Mouse (Mus musculus): ENCODE results near the gene Hes3.

Hes3 gene

DNA sequence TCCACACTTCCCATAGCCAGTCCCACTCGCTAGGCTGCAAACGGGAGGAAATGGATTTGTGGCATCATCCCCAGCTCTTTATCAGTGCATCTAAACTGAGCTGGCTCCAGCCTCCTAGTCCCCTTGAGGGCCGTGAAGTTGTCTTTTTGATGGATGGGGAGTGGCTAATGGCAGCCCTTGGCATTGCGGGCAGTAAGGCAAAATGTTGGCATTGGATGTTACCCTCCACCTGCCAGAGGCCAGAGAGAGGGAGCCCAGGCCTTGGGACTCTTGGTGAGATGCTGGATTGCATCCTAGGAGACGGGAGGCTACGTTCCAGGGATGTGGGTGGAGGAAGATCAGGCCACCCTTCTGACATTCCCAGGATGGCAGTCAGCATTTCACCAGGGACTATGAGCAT is 14.5 kb upstream of the Hes3 start:
- no peak for DNase-seq (ENCODE audit: low spot score in 2 of 2)

DNA sequence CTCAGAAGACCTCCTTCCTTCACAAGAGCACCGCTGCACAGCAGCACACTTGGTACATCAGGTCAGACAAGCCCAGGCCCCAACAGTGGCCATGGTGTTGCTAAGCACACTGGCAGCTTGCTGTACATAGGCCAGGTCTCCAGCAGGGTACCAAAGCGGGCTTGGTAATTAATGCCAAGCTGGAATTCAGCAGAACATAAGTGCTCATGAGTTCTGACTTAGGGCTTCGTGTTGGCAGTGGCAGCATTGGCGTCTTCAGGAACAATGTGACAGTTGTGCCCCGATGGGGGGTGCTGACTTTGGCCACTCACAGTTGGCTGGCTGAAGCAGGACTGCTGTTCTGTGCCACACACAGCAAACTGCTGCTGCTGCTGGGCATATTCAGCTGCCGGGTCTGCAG is 13.2 kb upstream of the Hes3 start:
- DNase-seq (ENCODE audit: low spot score in 2 of 2): no peak

- DNase-seq (ENCODE audit: low spot score in 2 of 2): no peak
Observed at GRCm38 (mm10) chr4:152303172-152303571, 11.7 kb upstream of the Hes3 start.

DNA sequence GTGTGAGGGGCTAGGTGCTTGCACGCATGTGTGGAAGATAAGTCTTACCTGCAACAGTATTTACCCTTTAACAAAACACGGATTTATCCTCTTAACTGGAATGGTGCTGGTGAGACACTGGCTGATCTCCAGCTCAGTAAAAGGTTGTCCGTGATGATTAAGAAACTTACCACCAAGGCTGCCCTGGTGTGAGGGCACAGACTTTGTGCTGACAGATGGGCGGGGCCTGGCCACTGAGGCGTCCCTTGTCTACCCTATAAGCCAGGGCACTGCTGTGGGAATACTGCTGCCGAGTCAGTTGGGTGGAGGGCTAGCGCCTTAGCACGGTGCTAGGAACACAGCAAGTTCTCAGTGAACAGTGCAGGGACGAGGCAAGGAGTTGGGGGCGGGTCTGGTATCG is 10.6 kb upstream of the Hes3 start:
- DNase-seq (ENCODE audit: low spot score in 2 of 2): no peak

DNA sequence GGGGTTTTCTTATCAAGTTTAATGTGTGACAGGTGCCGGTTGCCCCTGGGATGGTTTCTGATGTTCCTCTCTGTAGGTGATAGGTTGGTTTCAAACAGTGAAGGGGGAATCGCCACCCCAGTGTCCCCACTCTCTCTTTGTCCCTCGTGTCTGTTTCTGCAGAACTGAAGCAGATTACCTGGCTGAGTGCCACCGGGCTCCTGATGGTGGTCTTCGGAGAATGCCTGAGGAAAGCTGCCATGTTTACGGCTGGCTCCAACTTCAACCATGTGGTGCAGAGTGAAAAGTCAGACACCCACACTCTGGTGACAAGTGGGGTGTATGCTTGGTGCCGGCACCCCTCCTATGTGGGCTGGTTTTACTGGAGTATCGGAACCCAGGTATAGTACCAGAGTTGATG is 8.9 kb upstream of the Hes3 start:
- DNase-seq (ENCODE audit: low spot score in 2 of 2): no peak

- DNase-seq (ENCODE audit: low spot score in 2 of 2): no peak
Observed at GRCm38 (mm10) chr4:152298836-152299235, 7.4 kb upstream of the Hes3 start.

GRCm38 (mm10) chr4:152296874-152297861 is 5.7 kb upstream of the Hes3 start, which contains the start of gene Icmt:
Gene Icmt, plus strand, starts transcription at chr4:152297227.
- DNase-seq (ENCODE audit: low spot score in 2 of 2): peak; percentile 100

DNA sequence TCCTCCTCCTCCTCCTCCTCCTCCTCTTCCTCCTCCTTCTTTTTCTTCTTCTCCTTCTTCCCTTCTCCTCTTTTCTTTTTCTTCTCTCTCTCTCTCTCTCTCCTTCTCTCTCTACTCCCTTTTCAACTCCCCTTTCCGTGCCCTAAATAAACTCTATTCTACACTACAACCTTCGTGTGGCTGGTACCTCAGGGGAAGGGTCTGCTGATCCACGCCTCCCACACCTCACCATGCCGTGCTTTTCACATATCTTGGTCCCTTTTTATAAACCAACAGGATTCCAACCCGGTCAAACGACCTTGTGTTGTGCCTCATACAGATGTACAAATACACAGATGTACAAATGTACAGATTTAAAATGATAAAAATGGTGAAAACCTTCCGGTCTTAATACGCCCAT is 4.9 kb upstream of the Hes3 start:
- no peak for DNase-seq (ENCODE audit: low spot score in 2 of 2)

- DNase-seq (ENCODE audit: low spot score in 2 of 2): no peak
Observed at GRCm38 (mm10) chr4:152295916-152296315, 4.5 kb upstream of the Hes3 start.

DNA sequence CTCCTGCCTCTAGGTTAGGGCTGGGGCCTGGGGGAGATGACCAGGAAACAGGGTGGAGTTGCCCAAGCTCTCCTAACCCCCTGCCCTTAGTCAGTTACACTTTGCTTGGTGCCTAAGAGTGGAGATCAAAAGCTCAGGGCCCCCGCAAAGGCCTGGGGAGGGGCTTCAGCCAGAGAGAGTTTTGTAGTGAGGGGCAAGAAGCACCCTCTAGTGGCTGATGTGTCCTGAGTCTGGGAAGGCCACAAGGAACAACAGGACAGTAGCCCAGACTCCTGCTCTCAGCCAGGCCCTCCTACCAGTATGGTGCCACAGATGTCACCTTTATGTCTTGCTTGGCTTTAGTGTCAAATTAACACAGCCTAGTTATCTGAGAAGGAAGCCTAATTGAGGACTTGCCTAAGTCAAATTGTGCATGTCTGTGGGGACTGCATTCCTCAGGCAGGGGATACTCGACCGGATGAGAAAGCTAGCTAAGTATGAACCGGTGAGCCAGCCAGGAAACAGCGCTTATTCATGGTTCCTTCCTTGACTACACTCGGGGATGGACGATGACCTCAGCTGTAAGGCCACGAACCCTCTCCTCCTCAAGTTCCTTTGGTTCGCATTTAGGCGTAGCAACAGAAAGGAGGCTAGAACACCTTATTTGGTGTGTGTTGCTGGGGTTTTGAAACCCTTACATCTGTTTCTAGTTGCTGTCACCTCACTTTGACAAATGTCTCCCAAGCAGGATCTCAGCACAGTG is 2.9 kb upstream of the Hes3 start:
- DNase-seq (ENCODE audit: low spot score in 2 of 2): no peak

GRCm38 (mm10) chr4:152292102-152292765 is 772 bp upstream of the Hes3 start:
- DNase-seq (ENCODE audit: low spot score in 2 of 2): no peak

DNA sequence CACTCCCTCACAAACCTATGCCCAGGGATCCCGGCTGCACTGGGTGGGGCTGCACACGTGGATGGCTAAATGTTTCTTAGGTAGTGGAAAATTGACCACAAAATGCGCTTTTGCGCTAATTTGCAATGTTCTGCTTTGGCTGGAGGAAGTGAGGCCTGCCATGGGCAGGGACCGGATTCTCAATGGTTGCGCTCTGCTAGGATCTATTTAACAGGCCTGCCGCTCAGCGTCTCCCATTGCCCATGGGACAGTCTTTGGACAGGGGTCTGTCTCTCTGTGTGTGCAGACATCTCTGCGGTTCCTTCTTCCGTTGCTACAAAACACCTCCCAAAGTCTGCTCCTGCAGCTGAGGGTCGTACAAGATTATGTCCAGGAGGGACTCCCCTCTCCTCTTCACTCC is 471 bp downstream of the Hes3 start:
- DNase-seq (ENCODE audit: low spot score in 2 of 2): no peak

- no peak for DNase-seq (ENCODE audit: low spot score in 2 of 2)
Observed at GRCm38 (mm10) chr4:152290385-152290784, 1.1 kb downstream of the Hes3 start.

DNA sequence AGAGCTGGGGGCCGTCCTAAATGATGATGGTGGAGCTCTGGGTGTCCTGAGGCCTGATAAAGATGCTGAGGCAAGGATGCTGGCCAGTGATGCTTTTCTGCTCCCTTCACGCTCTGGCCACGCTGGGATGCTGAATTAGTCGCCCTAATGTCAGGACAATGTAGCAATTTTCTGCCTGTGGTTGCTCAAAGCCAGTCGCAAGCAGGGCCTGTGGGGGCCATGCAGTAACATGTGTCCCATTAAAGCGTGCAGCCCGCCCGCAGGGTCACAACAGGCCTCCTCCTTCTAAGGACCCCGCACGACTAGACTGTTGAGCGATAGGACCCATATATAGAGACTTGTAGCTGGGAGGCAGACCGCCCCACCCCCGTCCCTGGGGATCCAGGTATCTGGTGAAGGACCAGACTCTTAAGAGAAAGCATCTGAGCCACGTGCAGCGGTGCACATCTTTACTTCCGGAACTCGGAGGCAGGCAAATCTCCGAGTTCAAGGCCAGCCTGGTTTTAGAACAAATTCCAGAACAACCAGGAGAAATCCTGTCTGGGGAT is 3.0 kb downstream of the Hes3 start:
- no peak for DNase-seq (ENCODE audit: low spot score in 2 of 2)

GRCm38 (mm10) chr4:152287317-152288120 is 3.9 kb downstream of the Hes3 start:
- DNase-seq (ENCODE audit: low spot score in 2 of 2): no peak

- DNase-seq (ENCODE audit: low spot score in 2 of 2): peak; percentile 62 to 73
Observed at GRCm38 (mm10) chr4:152286887-152287286, 4.6 kb downstream of the Hes3 start.

DNA sequence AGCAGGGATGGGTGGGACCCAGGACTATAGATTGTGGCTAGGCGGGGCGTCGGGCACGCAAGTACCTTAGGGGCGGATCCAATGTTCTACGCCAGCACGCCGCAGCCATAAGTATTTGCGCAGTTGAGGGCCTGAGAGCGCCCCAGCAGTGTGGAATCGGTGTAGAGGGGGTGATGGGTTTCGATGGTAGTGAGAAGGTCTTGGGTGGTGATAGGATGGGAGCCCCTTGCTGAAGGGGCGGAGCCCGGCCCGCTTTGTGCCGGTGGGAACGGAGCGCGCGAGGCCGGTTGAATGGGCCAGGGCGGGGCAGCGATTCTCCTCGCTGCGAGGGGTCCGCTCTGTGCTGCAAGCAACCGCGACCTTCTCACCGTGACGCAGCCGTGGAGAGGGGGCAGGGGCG is 5.3 kb downstream of the Hes3 start:
- no peak for DNase-seq (ENCODE audit: low spot score in 2 of 2)

GRCm38 (mm10) chr4:152285505-152285904 is 6.0 kb downstream of the Hes3 start:
- DNase-seq (ENCODE audit: low spot score in 2 of 2): peak in 1 of 2 experiments; percentile 49

DNA sequence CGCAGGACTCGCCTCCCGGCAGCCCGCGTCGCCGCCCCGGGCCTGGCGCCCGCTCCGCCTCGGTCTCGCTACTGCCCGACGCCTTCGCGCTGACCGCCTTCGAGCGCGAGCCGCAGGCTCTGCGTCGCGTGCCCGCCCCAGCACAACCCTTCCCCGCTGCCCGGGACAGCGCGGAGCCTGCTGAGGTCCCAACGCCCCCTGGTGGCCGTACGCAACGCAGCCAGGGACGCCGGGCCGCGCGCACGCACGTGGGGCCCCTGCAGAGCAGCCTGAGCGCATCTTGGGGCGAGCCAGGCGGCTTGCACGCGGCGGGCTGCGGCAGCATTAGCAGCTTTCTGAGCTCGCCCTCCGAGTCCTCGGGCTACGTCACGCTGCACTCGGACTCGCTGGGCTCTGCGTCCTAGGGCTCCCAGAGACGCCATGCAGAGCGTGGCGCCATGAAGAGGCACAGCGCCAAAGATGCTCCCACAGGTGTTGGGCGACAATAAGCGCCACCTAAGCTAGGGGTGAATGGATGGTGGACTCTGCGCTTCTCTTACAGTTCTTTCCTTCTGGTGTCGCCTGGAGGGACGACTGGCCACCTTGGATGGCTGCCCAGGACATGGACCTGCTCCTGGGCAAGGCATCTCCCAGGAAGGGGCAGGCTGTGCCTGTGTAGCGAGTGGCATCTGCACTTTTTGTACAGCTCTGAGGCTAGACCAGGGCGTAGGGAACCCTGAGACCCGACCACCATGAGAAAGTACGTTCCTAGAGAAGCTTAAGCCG is 8.1 kb downstream of the Hes3 start:
- DNase-seq (ENCODE audit: low spot score in 2 of 2): peak; percentile 81 to 89

DNA sequence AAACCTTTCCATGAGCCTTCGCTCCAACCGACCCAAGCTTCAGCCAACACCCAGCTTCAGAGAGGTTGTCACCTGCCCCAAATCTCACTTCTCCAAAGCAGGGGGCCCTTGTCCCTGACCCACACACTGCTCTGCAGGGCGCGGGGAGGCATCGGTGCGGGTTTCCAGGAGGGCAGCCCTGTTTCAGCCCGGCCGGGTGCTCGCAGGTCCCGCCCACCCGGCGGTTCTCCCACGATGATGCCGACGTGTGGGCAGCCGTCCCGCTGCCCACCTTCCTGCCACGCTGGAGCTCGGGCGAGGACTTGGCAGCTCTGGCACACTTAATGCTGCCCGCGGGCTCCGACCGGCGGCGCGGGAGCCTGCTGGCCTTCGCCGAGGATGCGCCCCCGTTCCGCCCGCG is 8.7 kb downstream of the Hes3 start:
- DNase-seq (ENCODE audit: low spot score in 2 of 2): no peak

Data from urinary bladder, postnatal 4 days (tissue).